Mouse (Mus musculus): ENCODE measurements around the gene Ambra1.

DNA sequence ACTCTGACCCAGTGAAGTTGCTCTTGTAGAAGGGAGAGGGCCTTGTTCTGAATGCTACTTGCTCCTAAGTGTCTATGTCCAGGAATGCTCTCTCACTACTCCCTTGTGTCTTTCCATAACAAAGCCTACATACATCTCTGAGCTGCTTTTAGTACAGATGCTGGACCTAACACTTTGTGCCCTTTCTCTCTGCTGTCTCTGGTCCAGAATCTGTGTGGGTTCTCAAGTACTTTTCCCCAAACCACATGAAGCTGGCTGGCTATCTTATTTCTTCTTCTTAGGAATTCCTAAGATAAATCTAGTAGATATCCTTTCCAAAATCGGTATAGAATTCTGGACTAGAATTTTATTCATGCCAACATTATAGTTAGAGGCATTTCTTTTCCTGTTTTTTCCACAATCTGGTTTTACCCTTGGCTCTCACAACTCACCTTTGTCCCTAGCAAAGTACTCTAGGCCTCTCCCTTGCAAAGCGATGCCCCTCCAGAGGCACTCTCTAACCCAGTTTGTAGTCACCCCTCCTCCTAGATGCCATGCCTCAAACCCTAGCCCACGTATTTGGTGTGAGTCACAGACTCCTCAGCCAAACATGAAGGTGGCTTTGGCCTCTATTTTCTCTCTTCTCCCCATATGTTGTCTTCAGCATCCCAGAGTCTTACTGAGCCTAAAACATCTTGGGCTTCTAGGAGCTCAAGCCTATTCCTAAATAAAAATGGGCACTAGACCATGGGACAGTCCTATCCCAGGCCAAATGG, 173.4 kb downstream of the Ambra1 start:
- no peak for TF ChIP-seq CTCF (IDR thresholded peaks at IDR 0.05)
- TF ChIP-seq EP300 (IDR thresholded peaks at IDR 0.05), result no peak

Measured in lung, postnatal 0 days (tissue).